Mouse (Mus musculus) CD4-positive, CD25-positive, alpha-beta regulatory T cell, adult 2 months (primary cell): ENCODE results near the gene Eef1akmt4.
A peak's percentile ranks its signal among the peaks of the same experiment; 100 is the strongest.

Source experiments
- DNase-seq: peaks from one replicate; pipeline ENCODE4 v3.0.0-alpha.2; 2012; ENCODE audit warnings: low read depth, low spot score

Gene Eef1akmt4

GRCm38 (mm10) chr16:20611357-20612227 is at the start of gene Eef1akmt4, which contains the start of the genes Gm49333 and Alg3:
Gene Eef1akmt4 (plus strand): TSS chr16:20611593.
Gene Gm49333 (plus strand): TSS chr16:20611610.
Gene Alg3 (minus strand): TSS chr16:20611735.
- peak; percentile 92 for DNase-seq

GRCm38 (mm10) chr16:20565075-20565474 is 46.3 kb upstream of the Eef1akmt4 start:
- DNase-seq: no peak

DNA sequence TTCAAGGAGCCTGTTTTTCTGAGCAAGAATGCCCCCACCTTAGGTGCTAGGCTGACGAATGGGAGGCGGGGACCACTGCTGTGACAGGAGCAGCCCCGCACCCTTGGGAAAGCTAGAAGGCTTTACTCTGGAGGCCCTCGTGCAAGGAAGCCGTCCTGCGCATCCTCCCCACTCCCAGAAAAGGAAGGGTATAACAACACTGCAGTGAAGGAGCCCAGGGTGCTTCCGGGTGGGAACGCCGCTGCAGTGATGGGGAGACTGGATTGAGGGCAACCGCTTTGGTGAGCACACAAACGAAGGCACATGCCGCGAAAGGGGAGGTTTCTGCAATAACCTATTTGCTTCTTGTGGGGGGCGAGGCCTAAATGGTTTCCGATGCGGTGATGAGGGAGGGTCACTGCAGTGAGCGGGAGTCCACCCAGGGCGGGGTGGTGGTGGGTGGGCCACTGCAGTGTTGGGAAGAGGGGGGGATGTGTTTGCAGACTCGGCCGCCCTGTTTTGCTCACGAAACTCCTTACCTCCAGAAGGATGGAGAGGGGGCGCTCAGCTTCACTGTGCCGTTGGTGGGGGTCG is 21.9 kb upstream of the Eef1akmt4 start, which contains the start of gene Vwa5b2:
Vwa5b2 (plus strand) TSS at position 106 of the 573 bp plus-strand sequence.
- DNase-seq: no peak

DNA sequence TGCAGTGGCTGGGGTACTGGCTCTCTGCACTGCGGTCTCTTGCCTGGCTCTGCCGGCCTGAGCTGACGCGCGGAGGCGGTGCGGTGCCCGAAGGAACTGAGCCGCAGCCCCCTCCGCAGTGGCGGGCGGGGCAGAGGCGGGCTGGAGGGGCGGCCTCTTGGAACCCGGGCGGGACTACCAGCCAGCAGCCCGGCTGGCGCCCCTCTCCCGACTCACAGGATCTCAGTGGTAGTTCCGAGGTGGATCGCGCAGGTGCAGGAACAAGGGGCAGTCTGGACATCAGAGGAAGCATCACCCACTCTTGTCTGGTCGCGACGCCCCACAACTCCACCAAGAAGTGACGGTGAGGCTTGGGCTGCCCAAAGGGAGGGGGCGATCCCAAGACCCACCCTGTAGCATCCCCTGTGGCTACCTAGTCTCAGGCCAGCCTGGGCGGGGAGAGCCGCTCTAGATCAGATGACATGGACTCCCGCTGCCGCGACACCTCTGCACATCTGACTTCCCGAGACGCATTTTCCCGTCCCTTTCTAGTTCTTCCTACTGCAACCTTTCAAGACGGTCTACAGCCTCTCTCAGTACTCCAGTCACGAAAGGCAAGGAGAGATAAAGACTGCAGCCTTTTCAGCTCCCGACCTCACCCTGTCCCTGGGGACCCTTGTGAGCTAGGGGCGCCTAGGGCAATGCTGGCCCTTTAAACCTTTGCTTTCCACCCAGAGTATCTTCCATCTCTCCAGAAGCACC is 21.3 kb upstream of the Eef1akmt4 start:
- no peak for DNase-seq

GRCm38 (mm10) chr16:20590680-20591038 is 20.7 kb upstream of the Eef1akmt4 start:
- DNase-seq: no peak

GRCm38 (mm10) chr16:20591076-20591705 is 20.2 kb upstream of the Eef1akmt4 start:
- no peak for DNase-seq

DNA sequence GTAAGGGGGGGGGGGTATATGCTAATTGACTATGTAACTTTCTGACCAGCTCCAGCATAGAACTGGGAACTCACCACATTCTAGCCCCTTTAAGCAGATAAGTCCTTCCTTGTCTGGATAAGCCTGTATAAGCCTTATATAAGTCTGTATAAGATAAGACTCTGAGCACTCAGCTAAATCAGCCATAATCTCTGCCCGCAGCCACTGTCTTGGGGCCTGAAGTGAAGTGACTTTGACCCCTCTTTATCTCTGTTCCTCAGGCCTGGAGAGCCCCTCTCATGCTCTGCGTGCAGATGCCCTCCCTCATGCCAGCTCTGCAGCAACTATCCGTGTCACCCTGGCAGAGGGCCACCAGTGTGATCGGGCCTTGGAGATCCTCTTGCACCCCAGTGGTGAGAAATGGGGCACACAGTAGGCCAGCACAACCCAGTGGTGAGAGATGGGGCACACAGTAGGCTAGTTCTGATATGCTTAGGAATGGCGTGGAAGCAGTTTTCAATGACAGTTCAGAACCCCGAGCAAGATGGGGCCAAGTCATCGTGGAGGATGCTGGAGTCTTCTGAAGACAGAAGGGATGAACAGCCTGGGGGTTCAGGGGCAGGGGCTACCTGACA is 16.2 kb upstream of the Eef1akmt4 start:
- no peak for DNase-seq

- DNase-seq: no peak
Observed at GRCm38 (mm10) chr16:20595737-20596136, 15.7 kb upstream of the Eef1akmt4 start.

DNA sequence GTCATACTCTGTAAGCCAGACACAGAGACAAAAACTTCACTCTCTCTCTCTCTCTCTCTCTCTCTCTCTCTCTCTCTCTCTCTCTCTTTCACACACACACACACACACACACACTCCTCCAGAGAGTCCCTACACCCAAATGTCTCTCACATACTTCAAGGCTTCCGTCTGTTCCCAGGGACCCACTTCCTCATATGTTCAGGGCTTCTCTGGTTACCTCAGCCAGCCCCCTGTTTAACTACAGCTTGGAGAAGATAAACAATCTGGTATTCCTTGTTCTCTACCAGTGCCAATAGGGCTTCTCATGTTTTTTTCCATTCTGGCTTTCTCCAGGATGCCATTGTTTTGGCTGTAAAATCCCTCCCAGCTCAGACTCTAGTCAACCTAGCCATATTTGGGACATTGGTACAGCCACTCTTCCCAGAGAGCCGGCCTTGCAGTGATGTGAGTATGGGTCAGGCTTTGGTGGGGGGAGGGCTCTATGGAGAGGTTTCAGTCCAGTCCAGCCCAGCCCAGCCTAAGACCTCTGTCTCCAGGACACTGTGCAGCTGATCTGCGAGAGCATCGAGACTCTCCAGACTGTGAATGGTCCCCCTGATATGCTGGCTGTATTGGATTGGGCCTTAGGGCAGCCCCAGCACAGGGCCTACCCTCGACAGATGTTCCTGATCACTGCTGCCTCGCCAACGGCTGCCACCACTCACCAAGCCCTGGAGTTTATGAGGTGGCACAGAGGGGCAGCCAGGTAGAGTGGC is 14.5 kb upstream of the Eef1akmt4 start:
- DNase-seq: no peak

DNA sequence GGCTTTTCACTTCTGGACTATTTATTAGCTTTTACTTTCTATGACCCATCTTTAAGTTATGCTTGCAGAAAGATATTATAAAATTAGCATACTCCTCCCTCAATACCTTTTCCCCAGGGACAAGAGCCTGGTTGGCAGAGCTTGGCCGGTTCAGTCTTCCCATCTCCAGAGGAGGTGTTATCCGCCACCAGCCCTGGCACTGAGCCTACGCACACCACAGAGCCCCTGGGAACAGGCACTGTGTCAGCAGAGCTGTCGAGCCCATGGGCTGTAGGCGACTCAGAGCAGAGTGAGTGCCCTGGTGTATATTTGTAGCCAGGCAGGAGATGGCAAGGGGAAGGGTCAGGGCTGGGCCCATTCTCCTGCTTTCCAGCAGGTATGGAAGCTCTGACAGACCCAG is 10.9 kb upstream of the Eef1akmt4 start:
- DNase-seq: no peak

- DNase-seq: no peak
Observed at GRCm38 (mm10) chr16:20604705-20605104, 6.7 kb upstream of the Eef1akmt4 start.

DNA sequence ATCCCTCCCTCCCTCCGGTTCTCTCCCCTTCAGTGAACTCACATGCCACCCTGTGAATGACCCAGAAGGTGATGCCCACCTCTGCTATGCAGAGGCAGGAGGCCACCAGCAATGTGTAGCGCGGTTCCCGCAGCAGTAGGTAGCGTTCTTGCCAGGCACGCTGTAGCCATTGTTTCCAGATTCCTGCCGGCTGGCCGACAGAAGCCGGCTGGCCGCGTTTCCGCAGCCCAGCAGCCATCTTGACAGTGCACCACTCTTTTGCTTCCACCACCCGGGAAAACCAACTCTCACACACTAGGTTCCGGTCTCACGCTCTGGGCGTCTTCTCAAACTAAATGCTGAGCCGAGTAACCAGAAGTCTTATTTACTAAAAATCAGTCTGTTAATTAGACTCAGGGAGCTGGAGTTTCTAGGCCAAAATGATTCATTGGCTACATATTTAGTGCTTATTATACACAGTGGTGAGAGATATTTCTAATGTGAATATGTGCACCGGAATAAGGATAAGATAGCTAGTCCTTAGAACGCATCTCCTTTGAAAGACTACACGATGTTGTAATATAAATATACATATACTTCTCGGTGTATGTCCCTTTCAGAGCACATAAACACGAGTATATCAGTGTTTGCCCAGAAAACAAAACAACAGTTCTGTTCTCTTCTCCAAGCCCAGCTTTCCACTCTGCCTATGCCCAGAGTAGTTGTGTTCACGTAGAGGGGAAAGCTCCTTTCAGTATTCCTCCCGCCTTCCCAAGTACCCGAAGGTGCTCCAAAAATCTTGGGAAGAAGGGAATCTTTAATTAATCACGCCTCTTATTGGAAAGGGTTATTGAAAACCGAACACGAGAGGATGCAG is 664 bp upstream of the Eef1akmt4 start:
- DNase-seq: peak; percentile 90

DNA sequence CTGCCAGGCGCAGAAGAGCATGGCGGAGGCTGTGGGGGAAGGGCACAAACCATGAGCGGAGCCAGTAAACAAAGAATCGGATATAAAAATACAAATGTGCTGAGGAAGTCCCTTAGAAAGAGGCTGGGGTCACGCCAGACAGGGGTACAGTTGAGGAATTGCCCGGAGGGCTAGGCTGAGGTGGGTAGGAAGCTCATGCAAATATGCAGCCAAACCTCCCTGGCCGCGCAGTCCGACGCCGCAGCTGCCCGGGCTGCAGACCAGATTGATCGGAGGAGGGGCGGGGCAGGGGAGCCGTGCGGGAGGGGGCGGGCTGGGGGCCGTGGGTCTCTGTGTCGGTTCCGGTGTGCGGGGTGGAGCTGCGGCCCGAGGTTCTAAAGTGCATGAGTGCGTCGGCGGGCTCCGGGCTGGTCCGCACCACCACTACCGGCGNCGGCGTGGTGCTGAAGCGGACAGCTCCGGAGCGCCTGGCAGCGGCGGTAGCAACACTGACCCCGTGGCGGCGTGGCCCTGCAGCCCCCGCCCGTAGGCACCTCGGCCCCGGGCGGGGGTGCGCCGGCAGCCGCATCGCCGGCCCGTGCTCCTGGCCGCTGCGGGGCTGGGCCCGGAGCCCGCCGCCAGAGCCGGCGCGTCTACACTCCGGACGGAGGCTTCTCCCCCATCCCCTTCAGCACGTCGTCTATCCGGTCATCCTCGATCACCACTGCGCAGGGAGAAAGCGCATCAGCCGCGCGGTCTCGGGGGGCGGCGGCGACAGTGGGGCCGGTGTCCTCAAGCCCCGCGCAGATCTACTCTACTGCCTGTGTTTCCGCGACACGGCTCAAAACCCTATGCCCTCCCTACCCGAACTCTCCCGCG is 8.4 kb downstream of the Eef1akmt4 start:
- peak; percentile 55 for DNase-seq

GRCm38 (mm10) chr16:20620399-20620735 is 9.0 kb downstream of the Eef1akmt4 start:
- DNase-seq: no peak

DNA sequence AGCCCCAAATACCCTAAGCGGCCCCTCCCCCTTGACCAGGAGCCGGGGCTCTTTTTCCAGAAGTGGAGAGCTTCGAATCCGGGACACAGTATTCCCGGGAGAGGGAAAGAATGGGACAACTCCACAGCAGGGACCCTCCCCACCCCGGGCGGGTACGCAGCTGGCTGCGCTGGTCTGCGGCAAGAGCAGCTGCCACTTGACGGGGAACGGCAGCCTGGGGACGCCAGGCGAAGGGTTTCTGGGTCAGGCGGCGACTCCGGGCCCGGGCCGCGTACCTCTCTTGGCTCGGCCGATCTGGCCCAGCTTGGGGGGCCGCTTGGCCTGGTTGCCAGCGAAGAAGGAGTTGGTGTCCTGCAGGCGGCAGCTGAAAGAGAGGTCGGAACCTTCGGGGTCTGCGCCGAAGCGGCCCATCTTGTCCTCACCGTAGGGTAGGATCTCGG is 9.4 kb downstream of the Eef1akmt4 start:
- no peak for DNase-seq

DNA sequence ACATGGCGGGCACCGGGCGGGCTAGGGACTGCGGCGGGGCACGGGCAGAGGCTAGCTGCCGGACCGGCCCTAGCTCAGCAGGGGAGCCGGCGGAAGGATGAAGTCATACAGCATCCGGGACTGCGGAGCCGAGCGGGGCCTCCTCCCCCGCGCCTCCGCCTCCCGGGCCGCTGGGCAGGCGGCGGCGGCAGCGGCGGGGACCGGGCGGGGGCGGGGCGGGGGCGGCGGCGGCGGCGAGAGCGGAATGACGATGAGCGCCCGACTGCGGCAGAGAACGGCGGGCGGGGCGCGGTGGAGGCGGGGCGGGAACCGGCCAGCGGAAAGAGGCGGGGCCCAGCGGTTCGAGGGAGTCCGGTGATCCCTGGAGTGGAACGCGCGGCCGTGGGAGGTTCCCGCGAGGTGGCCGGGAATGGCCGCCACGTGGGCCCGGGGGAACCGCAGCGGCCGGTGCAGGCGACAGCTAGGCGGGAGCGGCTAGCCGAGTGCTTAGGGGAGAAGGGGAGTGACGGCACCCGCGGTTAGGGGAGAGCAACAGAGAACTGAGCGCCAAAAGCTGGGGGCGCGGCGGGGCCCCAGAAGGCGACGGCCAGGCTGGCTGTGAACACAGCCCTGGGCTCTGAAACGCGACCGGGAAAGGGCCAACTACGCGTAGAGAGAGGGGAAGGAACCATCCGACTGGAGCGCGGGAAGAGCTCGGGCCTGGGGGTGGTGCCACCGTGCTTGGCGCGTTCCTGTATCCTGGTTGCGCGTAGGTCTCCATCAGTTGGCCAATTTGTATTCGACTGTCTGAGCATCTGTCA is 10.0 kb downstream of the Eef1akmt4 start, which contains the start of gene Camk2n2:
Camk2n2 (minus strand) TSS at position 97 of the 800 bp plus-strand sequence.
- DNase-seq: peak; percentile 44

DNA sequence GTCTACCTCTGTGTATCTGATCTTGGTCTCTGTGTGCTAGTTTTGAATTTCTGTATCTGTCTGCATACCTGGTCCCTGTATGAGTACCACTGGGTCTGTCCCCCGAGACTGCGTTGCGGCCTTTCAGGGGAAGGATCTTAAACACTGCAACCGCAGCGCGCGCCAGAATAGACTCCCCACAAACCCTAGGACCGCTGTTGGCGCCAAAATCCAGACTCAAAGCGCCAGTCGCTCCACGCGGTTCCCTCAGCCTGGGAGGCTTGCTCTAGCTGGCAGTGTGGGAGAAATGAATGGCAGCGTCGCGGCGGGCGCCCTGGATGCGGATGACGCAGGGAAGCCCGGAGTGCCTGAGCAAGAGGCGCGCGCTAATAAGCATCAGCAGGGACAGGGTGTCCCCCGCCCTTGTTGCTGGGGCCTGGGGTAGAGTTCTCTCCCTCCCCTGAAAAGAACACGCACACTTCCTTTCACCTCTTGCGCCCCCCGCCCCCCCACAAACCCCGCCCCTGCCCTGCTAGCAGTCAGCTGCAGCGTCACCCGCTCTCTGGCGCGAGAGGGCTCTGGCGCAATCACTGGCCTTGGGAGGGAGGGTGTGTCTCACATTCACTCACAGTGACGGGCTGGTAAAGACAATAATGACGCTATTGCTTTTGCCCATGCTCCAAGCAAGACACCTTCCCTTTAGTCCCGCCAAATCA is 10.7 kb downstream of the Eef1akmt4 start:
- peak; percentile 53 for DNase-seq
